In the genomic region with DNA sequence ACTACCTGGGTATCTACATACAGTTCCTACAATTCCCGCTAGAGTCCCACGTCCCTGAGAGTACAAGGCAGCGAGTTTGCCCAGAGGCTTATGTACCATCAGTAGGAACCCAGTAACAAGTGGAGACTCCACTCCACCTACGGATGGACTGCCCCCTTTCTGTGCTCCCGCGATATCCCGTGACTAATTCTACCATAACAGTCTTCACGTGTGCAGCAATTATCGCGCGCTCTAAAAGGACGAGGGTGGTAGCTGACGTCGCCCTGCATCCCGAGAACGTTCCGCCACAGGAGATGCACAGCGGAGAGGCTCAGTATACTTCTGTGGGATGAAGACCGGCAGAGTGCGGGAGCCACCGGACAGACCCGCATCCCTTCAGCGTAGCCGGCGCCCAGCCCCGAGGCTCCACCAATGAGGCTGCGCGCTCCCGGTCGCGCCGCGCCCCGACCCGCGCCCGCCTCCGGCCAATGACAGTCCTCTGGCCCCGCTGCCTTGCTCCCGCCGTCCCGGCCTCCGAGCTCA, we compare ENCODE assay signal across 9 mouse cellular contexts. TPM values are rescaled to one million over a fixed set of nuclear protein-coding genes. Genes with fewer than 3 reads are reported as not detected.
DNase-seq lines count a peak whose midpoint lies in the region; ATAC-seq and TF ChIP-seq lines count a peak whose summit lies in the region.
"Had no signal": no experiment of that assay in that cellular context is flagged by ENCODE, and none has a peak within 500 bp of the region (broad histone marks: within the 10 kb centered on the region; RNA-seq: fewer than 3 reads in every experiment).

No protein-coding gene starts in this region.

- no peak for TF ChIP-seq EP300 in liver, postnatal 0 days (IDR thresholded peaks at IDR 0.05; ENCODE audit: low read depth)

- no peaks in the 10 kb centered on the region for H3K36me3 ChIP-seq in liver, postnatal 0 days (replicated peaks; ENCODE audit: insufficient read depth, low read length)

- peak overlapping the region; percentile 79 for H3K4me3 ChIP-seq in liver, postnatal 0 days (ENCODE audit: low read depth, low read length)
- H3K4me3 ChIP-seq: myocyte had no signal

- 0 out of 2 replicates have a peak, but pooled peaks cover 2% of the 10 kb centered on the region for H3K4me1 ChIP-seq in liver, postnatal 0 days (ENCODE audit: insufficient read depth)

- peak; percentile 95 for ATAC-seq in frontal cortex, adult (ENCODE audit: low TSS enrichment)
- peak; percentile 90 for ATAC-seq in liver, postnatal 0 days

- peak; percentile 51 to 53 for DNase-seq in adrenal gland, adult 18-20 months (ENCODE audit: low spot score in 2 of 2)
- DNase-seq in cerebellum, postnatal 10 days = peak; percentile 87 to 88
- peak; percentile 66 for DNase-seq in heart, postnatal 4 days
- DNase-seq in layer of hippocampus, adult 18-20 months (ENCODE audit: low spot score in 2 of 2) = peak; percentile 30 to 49
- peak; percentile 67 for DNase-seq in liver, postnatal 0 days
- DNase-seq in ovary, postnatal 10 days (ENCODE audit: low spot score) = peak; percentile 34
- DNase-seq in urinary bladder, postnatal 25 days (ENCODE audit: low spot score) = peak; percentile 30

- H3K4me2 ChIP-seq in liver, postnatal 0 days (ENCODE audit: low read depth, low read length) = peak overlapping the region; percentile 99

- H3K9me3 ChIP-seq in liver, postnatal 0 days (ENCODE audit: low read length) = no peaks in the 10 kb centered on the region

- TF ChIP-seq CTCF in liver, postnatal 0 days (IDR thresholded peaks at IDR 0.05; ENCODE audit: low read depth) = peak; percentile 24; the same call in 1 of the 2 replicates

- WGBS in liver, postnatal 0 days (ENCODE audit: insufficient replicate concordance) = under 1% methylated on average over 41 of the region's 43 CpGs

- no peaks in the 10 kb centered on the region for H3K27me3 ChIP-seq in liver, postnatal 0 days (ENCODE audit: insufficient read depth, low read length)

- H3K27ac ChIP-seq in liver, postnatal 0 days (ENCODE audit: low read depth) = peak overlapping the region; percentile 40; the same call in 1 of the 2 replicates

- H3K9ac ChIP-seq in liver, postnatal 0 days (replicated peaks) = peak overlapping the region; percentile 75

RNA-seq across cellular contexts. Expression of a gene that starts 0.6 kb away (rescaled TPM):
- 1 to 10 TPM; 1.9 to 2.0 TPM for total RNA-seq in adrenal gland, adult 18-20 months (2021)
- total RNA-seq in heart, postnatal 4 days (2021) = 1 to 10 TPM; 6.3 to 7.0 TPM
- total RNA-seq in layer of hippocampus, adult 18-20 months (2021) = 1 to 10 TPM; 8.9 to 9.6 TPM
- 1.1 and 1.2 TPM in 2 replicates for polyA plus RNA-seq in liver, postnatal 0 days (2015; fragmentation: Nextera tagmentation; extraction: Ambion mirVana)
- polyA plus RNA-seq: myocyte had no signal

Comparison
In these comparisons a context has a peak if more than half of its experiments do, and no peak if none do; other contexts are left out.
1. Peak in every context shown above with its lines: DNase-seq, ATAC-seq, H3K4me3 ChIP-seq and H3K27ac ChIP-seq.
2. DNase-seq: peak in every context shown above with its lines; median percentile 88 in cerebellum, postnatal 10 days; 67 in liver, postnatal 0 days; 66 in heart, postnatal 4 days; 52 in adrenal gland, adult 18-20 months; 40 in layer of hippocampus, adult 18-20 months; 34 in ovary, postnatal 10 days; 30 in urinary bladder, postnatal 25 days.